Mouse (Mus musculus): ENCODE measurements around the gene Pou3f4. TPM values are rescaled to one million over a fixed set of nuclear protein-coding genes. Genes with fewer than 3 reads are reported as not detected.
A peak's percentile ranks its signal among the peaks of the same experiment; 100 is the strongest.

Gene Pou3f4
- polyA plus RNA-seq, 1 experiment from 2014 or later, result 26.2 TPM

GRCm38 (mm10) chrX:110837450-110837849 is 23.4 kb downstream of the Pou3f4 start:
- WGBS, result 54% methylated on average over 2 of the region's 2 CpGs
- no peaks in the 10 kb centered on the region for H3K27me3 ChIP-seq (replicated peaks)
- 0 out of 2 replicates have a peak, but pooled peaks have one; percentile 52 for ATAC-seq (replicated peaks)
- H3K9ac ChIP-seq, result no peak overlapping the region
- no peaks in the 10 kb centered on the region for H3K9me3 ChIP-seq
- H3K36me3 ChIP-seq (replicated peaks), result no peaks in the 10 kb centered on the region
- no peaks in the 10 kb centered on the region for H3K4me1 ChIP-seq
- H3K27ac ChIP-seq, result no peak overlapping the region
- H3K4me2 ChIP-seq, result no peak overlapping the region
- H3K4me3 ChIP-seq, result no peak overlapping the region

DNA sequence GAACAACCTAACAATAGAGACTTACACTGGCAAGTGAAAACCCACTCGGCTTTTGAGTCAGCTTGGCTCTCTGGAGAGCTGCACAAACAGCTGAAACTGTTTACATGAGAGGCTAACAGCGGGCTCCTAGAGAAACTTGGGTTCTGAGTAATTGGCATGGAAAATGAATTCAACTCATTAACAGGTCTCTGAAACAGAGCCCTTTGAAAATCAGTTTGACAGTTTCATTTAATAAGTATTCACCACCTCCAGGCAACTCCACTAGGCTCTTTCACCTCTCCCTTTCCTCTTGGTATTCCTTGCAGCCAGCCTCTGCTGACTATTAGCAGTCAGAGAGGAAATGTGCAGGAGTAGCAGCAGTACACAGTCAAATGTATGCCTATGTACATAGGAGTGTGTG is 37.2 kb downstream of the Pou3f4 start:
- Histone ChIP-seq H3K27me3 (replicated peaks) (no peaks in the 10 kb centered on the region), H3K27ac (no peak overlapping the region), H3K9ac (no peak overlapping the region), H3K4me3 (no peak overlapping the region), H3K4me1 (no peaks in the 10 kb centered on the region), H3K9me3 (no peaks in the 10 kb centered on the region), H3K36me3 (replicated peaks) (no peaks in the 10 kb centered on the region), H3K4me2 (no peak overlapping the region)
- no peak for ATAC-seq (replicated peaks)
- WGBS, result 45% methylated on average over 2 of the region's 2 CpGs

Data from midbrain, embryonic 15.5 days (tissue).